Mouse (Mus musculus): ENCODE measurements around the gene 1190002N15Rik. TPM values are rescaled to one million over a fixed set of nuclear protein-coding genes. Genes with fewer than 3 reads are reported as not detected.

Gene 1190002N15Rik
- total and polyA plus RNA-seq, 3 experiments, result not detected

DNA sequence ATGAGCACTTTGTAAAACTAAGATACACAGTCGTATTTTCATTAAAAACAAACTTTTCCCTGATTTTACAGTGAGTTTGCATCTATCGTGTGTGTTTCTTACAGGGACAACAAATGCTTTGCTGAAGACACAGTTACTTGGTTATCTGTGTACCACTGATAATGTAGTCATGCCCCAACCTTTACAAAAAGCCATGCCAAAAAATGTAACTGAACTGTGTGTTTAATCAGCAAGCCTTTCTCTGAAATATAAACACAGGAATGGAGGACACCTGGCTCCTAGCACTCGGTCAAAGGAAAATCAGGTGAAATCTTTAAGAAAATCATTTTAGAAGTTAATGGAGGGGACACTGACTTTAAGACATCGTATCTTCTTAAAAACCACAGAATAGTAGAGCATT is 43.8 kb upstream of the 1190002N15Rik start:
- H3K27ac ChIP-seq (ENCODE audit: insufficient read depth, low read depth), result no peak overlapping the region
- no peak for DNase-seq (ENCODE audit: extremely low read depth)
- H3K9me3 ChIP-seq (replicated peaks; ENCODE audit: low read length), result peaks cover 58% of the 10 kb centered on the region
- TF ChIP-seq USF1 (IDR thresholded peaks at IDR 0.05; ENCODE audit: low read depth, low read length), result no peak
- TF ChIP-seq KAT2A (IDR thresholded peaks at IDR 0.05; ENCODE audit: insufficient replicate concordance, low read length), result no peak
- no peak for TF ChIP-seq E2F4 (IDR thresholded peaks at IDR 0.05; ENCODE audit: insufficient replicate concordance, low read depth, low read length)
- TF ChIP-seq ETS1 (conservative IDR thresholded peaks at IDR 0.05; ENCODE audit: low read depth, low read length), result no peak
- TF ChIP-seq ZKSCAN1 (IDR thresholded peaks at IDR 0.05; ENCODE audit: borderline replicate concordance, low read depth, low read length), result no peak
- no peak for TF ChIP-seq ELF1 (IDR thresholded peaks at IDR 0.05; ENCODE audit: low read depth, low read length)
- TF ChIP-seq MAFK (IDR thresholded peaks at IDR 0.05; ENCODE audit: insufficient replicate concordance, low read length), result no peak
- TF ChIP-seq NRF1 (IDR thresholded peaks at IDR 0.05; ENCODE audit: low read depth, low read length), result no peak
- TF ChIP-seq PAX5 (IDR thresholded peaks at IDR 0.05; ENCODE audit: low read length), result no peak
- TF ChIP-seq CHD1 (IDR thresholded peaks at IDR 0.05; ENCODE audit: low read depth, low read length), result no peak
- TF ChIP-seq BHLHE40 (IDR thresholded peaks at IDR 0.05; ENCODE audit: low read depth, low read length), result no peak
- TF ChIP-seq POLR2A (IDR thresholded peaks at IDR 0.05; ENCODE audit: low read depth, low read length), result no peak
- no peak for TF ChIP-seq MAX (IDR thresholded peaks at IDR 0.05; ENCODE audit: low read length)
- H3K79me2 ChIP-seq (replicated peaks; ENCODE audit: control insufficient read depth, extremely low read depth, insufficient read depth, poor library complexity, severe bottlenecking), result no peaks in the 10 kb centered on the region
- dilution Hi-C loops (cut with MboI; ENCODE audit: extremely low pct_ligation_motif_present, extremely low pct_unique_long_range_greater_than_20kb, low sequenced_read_pairs) (no loop called here), in situ Hi-C loops (cut with MboI; ENCODE audit: low pct_ligation_motif_present, low pct_unique_long_range_greater_than_20kb, low sequenced_read_pairs) (no loop called here)
- no peak overlapping the region for H3K4me3 ChIP-seq (replicated peaks in 1 of 3; ENCODE audit: low read depth in 2 of 3, low read length in 2 of 3, poor library complexity in 1 of 3)
- H3K36me3 ChIP-seq (replicated peaks in 1 of 2; ENCODE audit: control insufficient read depth in 1 of 2, insufficient read depth in 1 of 2, low read length in 1 of 2), result no peaks in the 10 kb centered on the region
- no peak overlapping the region for H3K9ac ChIP-seq (ENCODE audit: insufficient read depth, low read depth)
- H3K27me3 ChIP-seq (replicated peaks), result no peaks in the 10 kb centered on the region
- H3K4me2 ChIP-seq (ENCODE audit: insufficient read depth, low read depth, poor library complexity, severe bottlenecking), result no peak overlapping the region
- H3K4me1 ChIP-seq (ENCODE audit: control insufficient read depth in 1 of 2, insufficient read depth in 2 of 2), result no peaks in the 10 kb centered on the region

DNA sequence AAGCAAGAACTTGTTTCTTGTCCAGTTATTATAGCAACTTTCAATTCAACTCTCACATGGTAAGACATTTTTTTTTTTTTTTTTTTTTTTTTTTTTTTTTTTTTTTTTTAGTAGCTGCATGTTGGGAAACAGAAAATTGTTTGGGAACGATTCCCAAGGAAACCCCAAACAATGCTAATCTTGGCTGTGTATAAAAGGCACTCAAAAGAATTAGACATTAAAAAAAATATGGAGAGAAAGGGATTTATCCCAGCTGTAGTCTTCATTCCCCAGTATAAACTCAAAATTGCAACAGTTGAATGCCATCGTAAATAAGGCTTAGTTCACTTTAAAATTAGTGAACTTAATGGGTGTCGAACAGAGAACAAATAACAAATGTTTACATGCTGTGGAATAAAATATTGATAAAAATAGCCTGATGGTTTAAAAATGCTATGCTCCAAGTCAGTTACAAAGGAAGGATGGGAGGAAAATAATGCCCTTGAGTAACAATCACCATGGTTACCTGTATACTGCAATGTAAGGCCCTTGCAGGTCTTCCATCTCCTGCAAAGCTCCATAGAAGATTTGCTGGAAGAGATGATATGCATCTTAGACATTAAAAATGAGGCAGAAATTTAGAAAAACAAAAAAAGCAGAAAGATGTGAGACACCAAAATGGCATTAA is 42.3 kb upstream of the 1190002N15Rik start:
- DNase-seq (ENCODE audit: extremely low read depth), result no peak
- Histone ChIP-seq H3K27me3 (replicated peaks) (no peaks in the 10 kb centered on the region), H3K4me2 (ENCODE audit: insufficient read depth, low read depth, poor library complexity, severe bottlenecking) (no peak overlapping the region), H3K79me2 (replicated peaks; ENCODE audit: control insufficient read depth, extremely low read depth, insufficient read depth, poor library complexity, severe bottlenecking) (no peaks in the 10 kb centered on the region), H3K36me3 (replicated peaks in 1 of 2; ENCODE audit: control insufficient read depth in 1 of 2, insufficient read depth in 1 of 2, low read length in 1 of 2) (no peaks in the 10 kb centered on the region), H3K4me3 (replicated peaks in 1 of 3; ENCODE audit: low read depth in 2 of 3, low read length in 2 of 3, poor library complexity in 1 of 3) (no peak overlapping the region), H3K4me1 (ENCODE audit: control insufficient read depth in 1 of 2, insufficient read depth in 2 of 2) (no peaks in the 10 kb centered on the region), H3K9ac (ENCODE audit: insufficient read depth, low read depth) (no peak overlapping the region), H3K27ac (ENCODE audit: insufficient read depth, low read depth) (no peak overlapping the region), H3K9me3 (replicated peaks; ENCODE audit: low read length) (peaks cover 47% of the 10 kb centered on the region)
- in situ Hi-C loops (cut with MboI; ENCODE audit: low pct_ligation_motif_present, low pct_unique_long_range_greater_than_20kb, low sequenced_read_pairs), result no loop called here
- dilution Hi-C loops (cut with MboI; ENCODE audit: extremely low pct_ligation_motif_present, extremely low pct_unique_long_range_greater_than_20kb, low sequenced_read_pairs), result no loop called here
- no peak for TF ChIP-seq ELF1 (IDR thresholded peaks at IDR 0.05; ENCODE audit: low read depth, low read length)
- TF ChIP-seq IRF4 (IDR thresholded peaks at IDR 0.05; ENCODE audit: low read depth, low read length), result no peak
- no peak for TF ChIP-seq MXI1 (IDR thresholded peaks at IDR 0.05; ENCODE audit: low read depth, low read length)
- no peak for TF ChIP-seq ETS1 (conservative IDR thresholded peaks at IDR 0.05; ENCODE audit: low read depth, low read length)
- no peak for TF ChIP-seq MAX (IDR thresholded peaks at IDR 0.05; ENCODE audit: low read length)
- TF ChIP-seq TBP (conservative IDR thresholded peaks at IDR 0.05; ENCODE audit: low read depth, low read length), result no peak
- no peak for TF ChIP-seq ZKSCAN1 (IDR thresholded peaks at IDR 0.05; ENCODE audit: borderline replicate concordance, low read depth, low read length)
- TF ChIP-seq MAZ (IDR thresholded peaks at IDR 0.05; ENCODE audit: low read depth, low read length), result no peak
- TF ChIP-seq E2F4 (IDR thresholded peaks at IDR 0.05; ENCODE audit: insufficient replicate concordance, low read depth, low read length), result no peak
- TF ChIP-seq UBTF (IDR thresholded peaks at IDR 0.05; ENCODE audit: low read depth, low read length), result no peak
- no peak for TF ChIP-seq PAX5 (IDR thresholded peaks at IDR 0.05; ENCODE audit: low read length)
